Mouse (Mus musculus) stomach, postnatal 0 days (tissue): ENCODE measurements around the gene Ptpa. TPM values are rescaled to one million over a fixed set of nuclear protein-coding genes. Genes with fewer than 3 reads are reported as not detected.
A peak's percentile ranks its signal among the peaks of the same experiment; 100 is the strongest.

Experiments
- ATAC-seq: fragments of 200-750 bp; cut with Nextera tagmentation; 2 replicates; pipeline ENCODE4 v1.8.0; 2017; ENCODE audit not compliant: low FRiP score, low TSS enrichment
- DNase-seq: peaks from one replicate; pipeline ENCODE4 v3.0.0-alpha.2; 2016; ENCODE audit warnings: low spot score
- H3K27ac ChIP-seq: fragments of 300-500 bp; sonication (generic); replicated peaks from 2 replicates; pipeline ENCODE4 v1.5.1; 2014; ENCODE audit warnings: mild to moderate bottlenecking, control low read depth
- H3K27me3 ChIP-seq: fragments of 300-500 bp; sonication (generic); 2 replicates; pipeline ENCODE4 v1.6.1; 2014; ENCODE audit warnings: low read length; ENCODE audit not compliant: control insufficient read depth, insufficient read depth
- H3K36me3 ChIP-seq: fragments of 300-500 bp; sonication (generic); 2 replicates; pipeline ENCODE4 v1.6.1; 2014; ENCODE audit warnings: low read length, mixed read lengths; ENCODE audit not compliant: control insufficient read depth, insufficient read depth
- H3K4me1 ChIP-seq: fragments of 300-500 bp; sonication (generic); replicated peaks from 2 replicates; pipeline ENCODE4 v1.6.1; 2014; ENCODE audit warnings: antibody characterized with exemption; ENCODE audit not compliant: control insufficient read depth, insufficient read depth
- H3K4me2 ChIP-seq: fragments of 300-500 bp; sonication (generic); replicated peaks from 2 replicates; pipeline ENCODE4 v1.6.1; 2014; ENCODE audit warnings: low read depth, mild to moderate bottlenecking, control low read depth, moderate library complexity
- H3K4me3 ChIP-seq: fragments of 300-500 bp; sonication (generic); 2 replicates; pipeline ENCODE4 v1.5.1; 2014; ENCODE audit warnings: low read depth, low read length, control low read depth
- H3K9ac ChIP-seq: fragments of 300-500 bp; sonication (generic); 2 replicates; pipeline ENCODE4 v1.6.1; 2014; ENCODE audit warnings: mild to moderate bottlenecking, low read length, control low read depth, mixed read lengths
- H3K9me3 ChIP-seq: fragments of 300-500 bp; sonication (generic); 2 replicates; pipeline ENCODE4 v1.6.1; 2016; ENCODE audit warnings: low read length; ENCODE audit not compliant: control insufficient read depth
- CTCF ChIP-seq: IDR thresholded peaks from 2 replicates; pipeline ENCODE4 v1.5.1; 2016; ENCODE audit warnings: antibody characterized with exemption, low read depth, mild to moderate bottlenecking, moderate library complexity
- EP300 ChIP-seq: optimal IDR thresholded peaks from 2 replicates; pipeline ENCODE3; 2016; ENCODE audit warnings: antibody characterized with exemption
- WGBS: fragments of 180-500 bp; shearing (Covaris S2); extraction: QIAGEN DNeasy Blood & Tissue Kit; methylation state at CpG from one replicate; pipeline ENCODE4 v1.1.7; 2014; 5-methylcytosine and 5-hydroxymethylcytosine counted together
- polyA plus RNA-seq: library from polyadenylated mRNA; unstranded; fragments of >200 nt; fragmentation: Nextera tagmentation; extraction: Ambion mirVana; gene quantifications from 2 replicates; pipeline ENCODE4 v1.2.1, GENCODE M21; 2015

Gene Ptpa
- polyA plus RNA-seq, 1 experiment from 2014 or later, result 76.6 TPM

- peaks cover 4% of the 10 kb centered on the region; the same call in 1 of the 2 replicates for H3K4me1 ChIP-seq
- 0 out of 2 replicates have a peak overlapping the region, but pooled peaks have one; percentile 35 for H3K9ac ChIP-seq
- no peak overlapping the region for H3K4me2 ChIP-seq
- no peak for ATAC-seq
- WGBS, result 65% methylated on average over 7 of the region's 7 CpGs
- no peaks in the 10 kb centered on the region for H3K27me3 ChIP-seq
- H3K36me3 ChIP-seq, result peaks cover 13% of the 10 kb centered on the region; the same call in 1 of the 2 replicates
- peak overlapping the region; percentile 56 for H3K27ac ChIP-seq
- peak; percentile 68 for DNase-seq
- no peaks in the 10 kb centered on the region for H3K9me3 ChIP-seq
- H3K4me3 ChIP-seq, result no peak overlapping the region
- TF ChIP-seq CTCF (peak; percentile 24; the same call in 1 of the 2 replicates), EP300 (no peak)
These were observed 19.6 kb upstream of the Ptpa start for GRCm38 (mm10) chr2:30396246-30396645.

GRCm38 (mm10) chr2:30397986-30398512 is 17.8 kb upstream of the Ptpa start:
- Histone ChIP-seq H3K27me3 (no peaks in the 10 kb centered on the region), H3K4me3 (no peak overlapping the region), H3K27ac (no peak overlapping the region), H3K4me2 (no peak overlapping the region), H3K9ac (no peak overlapping the region), H3K4me1 (peaks cover 4% of the 10 kb centered on the region; the same call in 1 of the 2 replicates), H3K9me3 (no peaks in the 10 kb centered on the region), H3K36me3 (peaks cover 14% of the 10 kb centered on the region)
- 84% methylated on average over 10 of the region's 10 CpGs for WGBS
- TF ChIP-seq EP300, result no peak
- TF ChIP-seq CTCF, result no peak
- ATAC-seq (no peak), DNase-seq (no peak)

- Histone ChIP-seq H3K36me3 (peaks cover 17% of the 10 kb centered on the region), H3K27ac (0 out of 2 replicates have a peak overlapping the region, but pooled peaks have one; percentile 36), H3K4me3 (no peak overlapping the region), H3K9me3 (no peaks in the 10 kb centered on the region), H3K4me1 (no peaks in the 10 kb centered on the region), H3K4me2 (no peak overlapping the region), H3K9ac (no peak overlapping the region; the same call in 1 of the 2 replicates), H3K27me3 (no peaks in the 10 kb centered on the region)
- TF ChIP-seq EP300, result no peak
- TF ChIP-seq CTCF, result peak; percentile 16; the same call in 1 of the 2 replicates
- ATAC-seq (peak; percentile 45; the same call in 1 of the 2 replicates), DNase-seq (no peak)
- WGBS, result 54% methylated on average over 20 of the region's 20 CpGs
These were observed 16.4 kb upstream of the Ptpa start for GRCm38 (mm10) chr2:30399191-30400171.

GRCm38 (mm10) chr2:30401581-30401980 is 14.3 kb upstream of the Ptpa start:
- Histone ChIP-seq H3K4me2 (no peak overlapping the region), H3K27ac (no peak overlapping the region), H3K4me1 (no peaks in the 10 kb centered on the region), H3K27me3 (no peaks in the 10 kb centered on the region), H3K9me3 (no peaks in the 10 kb centered on the region), H3K9ac (no peak overlapping the region), H3K36me3 (peaks cover 21% of the 10 kb centered on the region), H3K4me3 (no peak overlapping the region)
- DNase-seq (no peak), ATAC-seq (no peak)
- no peak for TF ChIP-seq EP300
- no peak for TF ChIP-seq CTCF
- 88% methylated on average over 1 of the region's 1 CpGs for WGBS

GRCm38 (mm10) chr2:30402351-30402826 is 13.4 kb upstream of the Ptpa start:
- no peak overlapping the region for H3K4me3 ChIP-seq
- H3K4me1 ChIP-seq, result no peaks in the 10 kb centered on the region
- WGBS, result 88% methylated on average over 9 of the region's 9 CpGs
- H3K4me2 ChIP-seq, result no peak overlapping the region
- no peaks in the 10 kb centered on the region for H3K27me3 ChIP-seq
- H3K9me3 ChIP-seq, result no peaks in the 10 kb centered on the region
- H3K27ac ChIP-seq, result no peak overlapping the region
- TF ChIP-seq EP300 (no peak), CTCF (no peak)
- ATAC-seq (no peak), DNase-seq (no peak)
- no peak overlapping the region for H3K9ac ChIP-seq
- peaks cover 17% of the 10 kb centered on the region for H3K36me3 ChIP-seq

GRCm38 (mm10) chr2:30402843-30403242 is 13.0 kb upstream of the Ptpa start:
- H3K9me3 ChIP-seq, result no peaks in the 10 kb centered on the region
- ATAC-seq (no peak), DNase-seq (no peak)
- no peak overlapping the region for H3K9ac ChIP-seq
- H3K36me3 ChIP-seq, result peaks cover 17% of the 10 kb centered on the region
- no peak overlapping the region for H3K27ac ChIP-seq
- TF ChIP-seq EP300, result no peak
- no peak for TF ChIP-seq CTCF
- WGBS, result 73% methylated on average over 2 of the region's 2 CpGs
- H3K4me3 ChIP-seq, result no peak overlapping the region
- no peaks in the 10 kb centered on the region for H3K4me1 ChIP-seq
- no peak overlapping the region for H3K4me2 ChIP-seq
- no peaks in the 10 kb centered on the region for H3K27me3 ChIP-seq
